Mouse (Mus musculus) right cerebral cortex, postnatal 36 days (tissue): ENCODE measurements around the gene Ptgir.

Source experiments
- DNase-seq, 2 experiments: peaks; one replicate each; pipeline ENCODE4 v3.0.0; 2022; ENCODE audit warnings: low spot score in 2 of 2, mixed read lengths in 1 of 2

Ptgir gene

GRCm38 (mm10) chr7:16916342-16917265 is 10.3 kb downstream of the Ptgir start:
- no peak for DNase-seq

- DNase-seq, result no peak
These were observed 11.2 kb downstream of the Ptgir start for GRCm38 (mm10) chr7:16917447-16917846.

GRCm38 (mm10) chr7:16918014-16918413 is 11.7 kb downstream of the Ptgir start:
- DNase-seq, result peak; percentile 76 to 86

- DNase-seq, result no peak
These were observed 12.4 kb downstream of the Ptgir start for GRCm38 (mm10) chr7:16918670-16919069.

GRCm38 (mm10) chr7:16919395-16920149 is 13.3 kb downstream of the Ptgir start:
- no peak for DNase-seq

GRCm38 (mm10) chr7:16920150-16920579 is 13.9 kb downstream of the Ptgir start:
- no peak for DNase-seq

GRCm38 (mm10) chr7:16920818-16921791 is 14.8 kb downstream of the Ptgir start:
- DNase-seq, result no peak

GRCm38 (mm10) chr7:16921881-16922335 is 15.6 kb downstream of the Ptgir start:
- no peak for DNase-seq

GRCm38 (mm10) chr7:16922360-16922973 is 16.2 kb downstream of the Ptgir start:
- no peak for DNase-seq

- no peak for DNase-seq
These were observed 17.2 kb downstream of the Ptgir start for GRCm38 (mm10) chr7:16923283-16924036.

GRCm38 (mm10) chr7:16924037-16924834 is 17.9 kb downstream of the Ptgir start, which contains the start of gene Calm3:
TSS of gene Calm3 (minus strand) at chr7:16924114.
- peak; percentile 97 to 99 for DNase-seq

GRCm38 (mm10) chr7:16928341-16928740 is 22.1 kb downstream of the Ptgir start:
- DNase-seq, result no peak

- no peak for DNase-seq
These were observed 24.6 kb downstream of the Ptgir start for GRCm38 (mm10) chr7:16930850-16931249.

- no peak for DNase-seq
These were observed 25.8 kb downstream of the Ptgir start for GRCm38 (mm10) chr7:16931968-16932627.

GRCm38 (mm10) chr7:16932704-16933577 is 26.7 kb downstream of the Ptgir start:
- no peak for DNase-seq

GRCm38 (mm10) chr7:16937312-16937711 is 31.0 kb downstream of the Ptgir start:
- no peak for DNase-seq

- peak in 1 of 2 experiments; percentile 70 for DNase-seq
These were observed 32.0 kb downstream of the Ptgir start for GRCm38 (mm10) chr7:16938117-16938791.
